Mouse (Mus musculus) brown adipose tissue, adult 24 weeks (tissue): ENCODE results near the gene H2-DMb2. TPM values are rescaled to one million over a fixed set of nuclear protein-coding genes. Genes with fewer than 3 reads are reported as not detected.
A peak's percentile ranks its signal among the peaks of the same experiment; 100 is the strongest.
"Not testable (repeated sequence)": the region's sequence is repeated elsewhere in the genome, so short reads cannot be mapped to it uniquely, and the experiment has no call there.

Experiments
- H3K27ac ChIP-seq: fragments of 200-500 bp; replicated peaks from 2 replicates; pipeline ENCODE4 v1.5.1; 2012; ENCODE audit warnings: low read depth, mild to moderate bottlenecking, low read length
- H3K4me1 ChIP-seq: fragments of 200-500 bp; 2 replicates; pipeline ENCODE4 v1.6.1; 2012; ENCODE audit warnings: low read length, mixed read lengths; ENCODE audit not compliant: control insufficient read depth, insufficient read depth, insufficient read length
- H3K4me3 ChIP-seq: fragments of 200-500 bp; 2 replicates; pipeline ENCODE4 v1.5.1; 2012; ENCODE audit warnings: low read depth, mild to moderate bottlenecking, low read length, moderate library complexity; ENCODE audit not compliant: insufficient read depth
- polyA plus RNA-seq: library from polyadenylated mRNA; stranded (reverse); fragments of >200 nt; gene quantifications from 2 replicates; pipeline ENCODE4 v1.2.4, GENCODE M21; 2012; ENCODE audit not compliant: missing spikeins, insufficient read depth, insufficient read length

H2-DMb2 gene
- polyA plus RNA-seq, 1 experiment: not detected

- H3K4me3 ChIP-seq: peak overlapping the region; percentile 30
- peak overlapping the region; percentile 39; the same call in 1 of the 2 replicates for H3K27ac ChIP-seq
- H3K4me1 ChIP-seq: no peaks in the 10 kb centered on the region
Measured at GRCm38 (mm10) chr17:34139416-34139815, 3.7 kb upstream of the H2-DMb2 start.

GRCm38 (mm10) chr17:34140240-34140639 lies 2.9 kb upstream of the H2-DMb2 start:
- Histone ChIP-seq H3K4me3 (no peak overlapping the region), H3K27ac (no peak overlapping the region), H3K4me1 (no peaks in the 10 kb centered on the region)

GRCm38 (mm10) chr17:34141448-34141847 lies 1.7 kb upstream of the H2-DMb2 start:
- H3K27ac ChIP-seq: no peak overlapping the region
- no peak overlapping the region for H3K4me3 ChIP-seq

GRCm38 (mm10) chr17:34142456-34143010 lies 574 bp upstream of the H2-DMb2 start:
- Histone ChIP-seq H3K4me3 (0 out of 2 replicates have a peak overlapping the region, but pooled peaks have one; percentile 3), H3K27ac (peak overlapping the region; percentile 66), H3K4me1 (no peaks in the 10 kb centered on the region)

More at GRCm38 (mm10) chr17:34141448-34141847, 1.7 kb upstream of the H2-DMb2 start:
- H3K4me1 ChIP-seq: no peaks in the 10 kb centered on the region

- Histone ChIP-seq H3K4me3 (peak overlapping the region; percentile 11; the same call in 1 of the 2 replicates), H3K27ac (no peak overlapping the region), H3K4me1 (no peaks in the 10 kb centered on the region)
Measured at GRCm38 (mm10) chr17:34143461-34143860, 354 bp downstream of the H2-DMb2 start.

- H3K27ac ChIP-seq, H3K4me3 ChIP-seq, H3K4me1 ChIP-seq: not testable (repeated sequence)
Measured at GRCm38 (mm10) chr17:34144221-34144620, 1.1 kb downstream of the H2-DMb2 start.

- no peaks in the 10 kb centered on the region for H3K4me1 ChIP-seq
- H3K27ac ChIP-seq: no peak overlapping the region
Measured at GRCm38 (mm10) chr17:34144960-34145371, 1.9 kb downstream of the H2-DMb2 start.

GRCm38 (mm10) chr17:34152923-34153322 lies 9.8 kb downstream of the H2-DMb2 start, which contains the start of gene H2-DMb1:
H2-DMb1 (plus strand) TSS chr17:34153072.
- Histone ChIP-seq H3K4me3 (peak within 1 kb of the TSS; percentile 43), H3K27ac (peak within 1 kb of the TSS; percentile 29; the same call in 1 of the 2 replicates), H3K4me1 (no peaks in the 10 kb centered on the region)

More at GRCm38 (mm10) chr17:34144960-34145371, 1.9 kb downstream of the H2-DMb2 start:
- H3K4me3 ChIP-seq: no peak overlapping the region

GRCm38 (mm10) chr17:34155534-34155933 lies 12.4 kb downstream of the H2-DMb2 start:
- H3K4me1 ChIP-seq: no peaks in the 10 kb centered on the region
- no peak overlapping the region for H3K4me3 ChIP-seq
- no peak overlapping the region for H3K27ac ChIP-seq

GRCm38 (mm10) chr17:34164202-34164895 lies 21.2 kb downstream of the H2-DMb2 start:
- Histone ChIP-seq H3K4me1 (no peaks in the 10 kb centered on the region), H3K27ac (no peak overlapping the region), H3K4me3 (no peak overlapping the region)

- Histone ChIP-seq H3K4me3 (no peak overlapping the region), H3K4me1 (no peaks in the 10 kb centered on the region), H3K27ac (no peak overlapping the region)
Measured at GRCm38 (mm10) chr17:34165033-34165730, 22.1 kb downstream of the H2-DMb2 start.

- Histone ChIP-seq H3K27ac (no peak overlapping the region), H3K4me3 (no peak overlapping the region), H3K4me1 (no peaks in the 10 kb centered on the region)
Measured at GRCm38 (mm10) chr17:34169279-34169678, 26.2 kb downstream of the H2-DMb2 start.

GRCm38 (mm10) chr17:34170487-34170876 lies 27.4 kb downstream of the H2-DMb2 start:
- no peak overlapping the region for H3K27ac ChIP-seq
- no peak overlapping the region for H3K4me3 ChIP-seq
- H3K4me1 ChIP-seq: no peaks in the 10 kb centered on the region

GRCm38 (mm10) chr17:34170877-34171498 lies 27.9 kb downstream of the H2-DMb2 start:
- H3K27ac ChIP-seq: peak overlapping the region; percentile 20; the same call in 1 of the 2 replicates
- no peaks in the 10 kb centered on the region for H3K4me1 ChIP-seq
- peak overlapping the region; percentile 39 for H3K4me3 ChIP-seq

GRCm38 (mm10) chr17:34172528-34172927 lies 29.4 kb downstream of the H2-DMb2 start:
- no peaks in the 10 kb centered on the region for H3K4me1 ChIP-seq
- no peak overlapping the region for H3K4me3 ChIP-seq
- no peak overlapping the region for H3K27ac ChIP-seq
